Mouse (Mus musculus) CD8-positive naive resting alpha-beta T cell, adult 2 months (primary cell): ENCODE results near the gene Samd1.

ENCODE experiments used
- DNase-seq, 2 experiments: peaks; one replicate each; pipeline ENCODE4 v3.0.0; 2022; ENCODE audit warnings: low read depth in 2 of 2, low spot score in 2 of 2

Samd1 gene

DNA sequence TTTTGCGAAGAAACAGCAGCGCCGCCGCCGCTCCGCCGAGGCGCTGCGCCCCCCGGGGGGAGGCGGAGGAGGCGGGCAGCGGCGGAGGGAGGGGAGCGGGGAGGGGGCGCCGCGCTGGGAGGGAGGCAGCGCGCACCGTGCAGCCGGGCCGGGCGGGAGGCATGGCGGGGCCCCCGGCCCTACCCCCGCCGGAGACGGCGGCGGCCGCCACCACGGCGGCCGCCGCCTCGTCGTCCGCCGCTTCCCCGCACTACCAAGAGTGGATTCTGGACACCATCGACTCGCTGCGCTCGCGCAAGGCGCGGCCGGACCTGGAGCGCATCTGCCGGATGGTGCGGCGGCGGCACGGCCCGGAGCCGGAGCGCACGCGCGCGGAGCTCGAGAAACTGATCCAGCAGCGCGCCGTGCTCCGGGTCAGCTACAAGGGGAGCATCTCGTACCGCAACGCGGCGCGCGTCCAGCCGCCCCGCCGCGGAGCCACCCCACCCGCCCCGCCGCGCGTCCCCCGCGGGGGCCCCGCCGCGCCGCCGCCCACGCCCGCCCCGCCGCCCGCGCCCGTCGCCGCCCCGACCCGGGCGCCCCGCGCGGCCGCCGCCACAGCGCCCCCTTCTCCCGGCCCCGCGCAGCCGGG lies at the start of gene Samd1:
Gene Samd1 (plus strand): TSS at position 162 of the 631 bp plus-strand sequence.
- peak in 1 of 2 experiments; percentile 30 for DNase-seq

DNA sequence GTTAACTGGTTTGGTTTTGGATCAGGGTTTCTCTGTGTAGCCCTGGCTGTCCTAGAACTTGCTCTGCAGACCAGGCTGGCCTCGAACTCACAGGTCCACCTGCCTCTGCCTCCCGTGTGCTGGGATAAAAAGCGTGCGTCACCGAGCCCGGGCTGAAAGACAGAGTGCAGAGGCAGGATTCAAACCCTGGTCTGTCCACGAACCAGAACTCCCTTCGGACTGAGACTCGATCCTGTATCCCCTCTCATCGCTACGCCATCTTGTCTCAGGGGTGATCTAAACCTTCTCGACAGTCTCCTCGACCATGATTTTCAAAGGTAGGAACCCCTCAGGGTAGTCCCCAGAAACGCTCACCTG lies 42.7 kb upstream of the Samd1 start:
- no peak for DNase-seq

DNA sequence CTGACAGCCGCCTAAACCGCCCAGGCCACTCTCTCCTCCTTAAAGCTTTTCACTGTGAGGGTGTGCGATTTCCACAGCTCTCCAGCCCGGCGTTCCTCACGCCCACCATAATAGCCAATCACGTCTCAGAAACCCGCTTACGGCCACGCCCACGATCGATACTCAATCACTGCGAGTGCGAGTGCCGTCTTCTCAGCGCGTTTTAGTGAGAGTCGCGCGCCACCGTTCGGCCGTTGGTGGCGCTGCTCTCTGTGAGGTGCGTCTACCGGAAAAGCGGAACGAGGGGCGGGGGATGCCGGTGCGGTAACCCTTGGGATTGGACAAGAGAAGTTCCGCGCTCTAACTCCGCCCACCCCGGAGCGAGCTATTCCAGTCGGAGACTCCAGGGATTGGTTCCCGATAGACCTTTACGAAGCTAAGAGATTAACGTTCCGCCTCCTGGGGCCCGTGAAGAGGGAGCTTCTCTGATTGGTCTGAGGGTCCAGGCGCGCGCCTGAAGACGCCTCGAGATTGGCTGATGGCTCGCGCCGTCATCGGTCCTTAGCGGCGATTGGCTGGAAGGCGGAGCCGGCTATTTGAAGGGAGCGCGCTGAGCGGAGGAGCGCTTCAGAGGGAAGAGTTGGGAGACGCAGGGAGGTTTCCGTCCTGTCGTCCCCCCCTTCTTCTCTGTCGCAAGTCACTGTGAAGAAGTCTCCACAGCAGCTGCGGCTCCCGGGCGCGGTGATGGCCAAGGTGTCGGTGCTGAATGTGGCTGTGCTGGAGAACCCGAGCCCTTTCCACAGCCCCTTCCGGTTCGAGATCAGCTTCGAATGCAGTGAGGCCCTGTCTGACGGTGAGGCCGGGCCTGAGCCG lies 42.1 kb upstream of the Samd1 start, which contains the start of the genes Gm10644 and Asf1b:
Gene Gm10644 (minus strand): TSS at position 100 of the 852 bp plus-strand sequence.
Gene Asf1b (plus strand): TSS at position 402 of the 852 bp plus-strand sequence.
- peak; percentile 94 for DNase-seq

DNA sequence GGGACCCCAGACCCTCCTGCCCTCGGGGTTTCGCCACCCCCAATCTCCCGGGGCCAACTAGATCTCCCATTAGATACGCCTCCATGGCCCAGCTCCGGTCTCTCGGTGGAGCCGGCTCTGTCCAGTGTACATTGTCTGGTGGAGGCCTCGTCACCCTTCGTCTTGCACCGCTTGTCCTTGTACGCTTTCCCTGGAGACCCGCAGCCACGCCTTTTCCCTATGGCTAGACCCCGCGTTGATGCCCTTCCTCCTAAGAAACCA lies 41.6 kb upstream of the Samd1 start:
- no peak for DNase-seq

DNA sequence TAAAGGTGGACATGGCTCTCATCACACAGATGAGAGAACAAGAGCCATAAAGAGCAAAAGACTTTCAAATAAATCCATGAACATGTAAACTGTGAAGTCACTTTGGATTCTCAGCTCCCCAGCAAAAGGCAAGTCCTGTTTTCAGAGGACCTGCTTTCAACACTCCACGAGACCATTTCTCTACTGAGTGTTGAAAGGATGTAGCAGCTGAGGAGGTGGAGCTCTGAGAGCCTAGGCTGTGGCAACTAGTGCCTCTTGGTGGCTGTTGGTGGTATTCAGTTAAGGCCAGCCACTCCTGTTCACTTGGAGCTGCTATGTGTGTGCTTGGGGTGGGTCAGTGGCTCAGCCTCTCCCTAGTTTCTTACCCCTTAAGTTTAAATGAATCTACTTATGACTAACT lies 40.7 kb upstream of the Samd1 start:
- DNase-seq = peak in 1 of 2 experiments; percentile 40

DNA sequence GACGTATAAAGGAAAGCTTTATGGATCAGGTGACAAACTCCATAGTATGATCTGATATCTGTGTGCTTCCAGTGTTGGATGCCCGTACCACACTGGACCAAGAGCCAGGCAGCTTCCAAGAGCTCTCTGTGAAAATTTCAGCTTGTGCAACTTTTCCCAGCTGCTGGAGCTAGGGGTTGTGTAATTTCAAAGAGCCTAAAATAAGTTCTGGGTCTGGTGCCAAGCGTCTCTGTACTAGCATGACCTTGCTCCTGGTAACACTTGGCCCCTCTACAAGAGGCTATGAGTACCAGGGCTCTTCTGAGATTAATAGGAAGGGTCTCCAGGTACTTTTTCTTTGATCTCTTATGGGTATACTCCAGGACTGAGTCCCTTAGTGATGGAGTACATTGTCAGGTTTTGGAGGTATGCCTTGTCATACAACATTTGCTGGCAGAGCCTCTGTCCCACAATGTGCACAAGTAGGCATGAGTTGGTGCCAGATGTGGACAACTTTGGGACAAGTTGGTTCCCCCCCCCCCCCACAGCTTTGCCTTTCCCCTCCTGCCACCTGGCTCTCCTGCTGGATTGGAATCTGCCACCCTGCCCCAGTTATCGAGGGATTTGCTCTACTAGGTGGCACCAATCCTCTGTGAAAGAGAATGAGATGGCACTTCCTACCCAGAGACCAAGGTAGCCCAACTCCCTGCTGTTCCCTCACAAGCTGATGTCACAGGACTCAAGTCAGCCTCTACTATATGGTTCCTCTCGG lies 33.3 kb upstream of the Samd1 start:
- DNase-seq = no peak

DNA sequence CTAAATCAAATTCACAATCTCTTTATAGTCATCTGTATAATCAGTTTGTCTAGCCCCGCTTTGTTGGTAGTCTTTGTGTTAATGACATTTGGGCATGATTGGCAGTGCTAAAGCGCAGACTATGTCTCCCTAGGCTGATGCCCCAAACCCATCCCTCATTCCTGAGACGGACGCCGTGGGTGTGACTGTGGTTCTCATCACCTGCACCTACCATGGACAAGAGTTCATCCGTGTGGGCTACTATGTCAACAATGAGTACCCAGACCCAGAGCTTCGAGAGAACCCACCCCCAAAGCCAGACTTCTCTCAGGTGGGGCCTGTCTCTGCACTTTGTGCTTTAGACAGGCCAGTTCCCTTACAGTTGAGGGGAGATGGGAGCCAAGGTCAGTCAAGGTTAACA lies 29.8 kb upstream of the Samd1 start:
- no peak for DNase-seq

DNA sequence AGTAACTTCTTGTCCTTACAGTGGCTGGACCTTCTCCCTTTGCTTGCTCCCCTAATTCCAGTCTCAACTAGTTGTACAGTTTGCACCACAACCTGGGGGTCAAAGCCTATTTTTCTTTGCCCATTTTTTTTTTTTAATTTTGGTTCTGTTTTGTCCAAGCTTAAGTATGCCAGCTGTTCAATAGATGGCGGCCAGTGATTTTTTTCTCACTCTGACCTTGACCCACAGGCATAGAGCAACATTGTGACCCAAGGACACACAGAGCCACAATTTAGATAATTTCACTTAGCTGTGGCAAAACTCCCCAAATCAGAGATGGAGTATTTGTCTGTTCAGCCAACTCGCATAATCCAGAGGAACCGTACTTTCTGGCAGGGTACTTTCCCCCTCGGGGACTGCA lies 26.4 kb upstream of the Samd1 start:
- DNase-seq = no peak

DNA sequence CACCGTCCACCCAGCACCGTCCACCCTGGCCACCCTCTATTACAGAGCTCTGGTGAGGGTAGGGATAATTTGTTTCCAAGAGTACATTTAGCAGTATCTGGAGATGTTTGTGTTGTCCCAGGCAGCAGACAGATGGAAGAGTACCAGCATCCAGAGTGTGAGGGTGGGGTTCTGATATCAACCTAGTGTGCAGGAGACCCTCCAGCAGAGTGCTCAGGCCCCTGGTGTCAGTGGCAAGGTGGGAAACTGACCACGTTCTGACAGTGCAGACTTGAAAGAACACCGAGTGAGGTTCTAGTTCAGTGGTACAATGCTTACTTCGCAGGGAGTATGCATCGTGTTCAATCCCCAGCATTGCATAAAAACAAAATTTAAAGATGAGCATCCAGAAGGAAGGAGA lies 25.8 kb upstream of the Samd1 start:
- no peak for DNase-seq

DNA sequence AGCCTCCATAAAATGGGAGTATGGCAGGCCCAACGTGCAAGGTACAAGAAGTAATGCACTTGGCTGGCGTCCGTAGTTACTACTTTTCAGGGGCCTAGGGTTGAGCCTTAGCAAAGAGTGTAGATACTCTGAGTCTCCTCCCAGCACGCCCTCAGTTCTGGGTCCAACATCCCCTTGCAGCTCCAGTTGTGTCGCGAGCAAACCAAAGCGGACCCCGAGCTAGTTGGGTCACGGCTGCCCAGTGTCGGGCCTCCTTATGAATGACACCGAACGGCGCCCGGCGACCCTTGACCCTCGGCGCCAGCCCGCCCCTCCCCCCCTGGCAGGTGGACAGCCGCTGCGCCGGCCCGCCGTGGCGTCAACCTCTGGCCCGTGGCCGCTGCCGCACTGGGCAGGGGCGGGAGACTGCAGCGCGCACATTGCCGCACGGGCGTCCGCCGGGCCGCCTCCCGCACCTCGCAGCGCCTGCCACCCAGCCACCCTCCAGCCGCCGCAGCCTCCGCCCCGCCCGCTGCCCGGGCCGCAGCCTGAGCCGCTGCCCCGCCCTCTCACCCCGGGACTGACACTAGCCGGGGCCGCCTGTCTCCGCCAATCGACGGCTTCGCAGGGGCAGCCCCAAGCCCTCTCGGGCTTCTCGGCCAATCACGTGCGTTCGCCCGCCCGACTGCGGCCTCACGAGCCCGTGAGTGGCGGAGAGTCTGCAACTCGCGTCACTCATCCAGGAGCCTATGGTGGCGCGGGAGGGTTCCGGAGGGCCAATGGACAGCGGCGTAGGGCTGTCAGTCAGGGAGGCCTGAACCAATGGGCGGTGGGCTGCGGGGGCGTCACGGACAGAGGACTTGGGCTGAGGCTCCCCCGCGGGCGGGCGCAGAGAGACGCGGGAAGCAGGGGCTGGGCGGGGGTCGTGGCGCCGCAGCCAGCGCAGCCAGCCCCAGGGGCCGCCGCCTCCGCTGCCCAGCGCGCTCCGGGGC lies 25.0 kb upstream of the Samd1 start, which contains the start of gene Prkaca:
Gene Prkaca (plus strand): TSS at position 844 of the 971 bp plus-strand sequence.
- peak; percentile 95 for DNase-seq

DNA sequence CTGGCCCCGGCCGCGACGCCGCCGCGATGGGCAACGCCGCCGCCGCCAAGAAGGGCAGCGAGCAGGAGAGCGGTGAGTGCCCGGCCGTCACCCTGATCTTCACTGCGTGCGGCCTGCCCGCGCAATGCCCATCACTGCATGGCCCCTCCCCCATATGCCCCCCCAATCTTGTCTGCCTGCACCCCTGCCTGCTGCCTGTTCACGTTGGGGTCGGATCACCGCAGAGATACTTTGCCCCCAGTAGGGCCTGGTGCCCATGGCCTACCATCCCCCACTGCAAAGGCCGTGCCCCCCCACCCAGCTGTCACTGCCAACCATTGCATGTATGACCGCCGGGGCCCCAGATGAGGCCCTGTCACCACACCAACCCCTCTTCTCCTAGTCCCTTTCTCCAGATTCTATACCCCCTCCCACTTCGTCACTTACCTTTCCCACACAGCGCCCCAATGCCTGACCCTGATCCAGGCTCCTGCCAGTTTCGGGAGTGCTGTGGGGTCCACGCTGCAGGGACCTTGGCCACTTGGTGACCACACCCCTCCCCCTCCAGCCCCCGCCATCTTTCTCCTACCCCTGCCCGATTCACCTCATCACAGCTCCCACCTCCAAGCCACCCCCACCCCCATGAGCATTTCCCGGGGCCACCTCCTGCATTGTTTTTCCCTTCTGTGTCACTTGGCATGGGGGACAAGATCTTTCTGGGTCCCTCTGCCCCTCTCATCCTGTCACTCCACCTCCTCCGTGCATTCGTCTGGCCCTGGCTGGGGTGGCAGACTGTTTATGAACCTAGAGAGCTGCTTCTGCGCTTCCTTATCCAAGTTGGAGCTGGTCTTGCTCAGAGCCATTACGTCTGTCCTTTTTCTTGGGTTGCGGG lies 24.1 kb upstream of the Samd1 start:
- DNase-seq = no peak

DNA sequence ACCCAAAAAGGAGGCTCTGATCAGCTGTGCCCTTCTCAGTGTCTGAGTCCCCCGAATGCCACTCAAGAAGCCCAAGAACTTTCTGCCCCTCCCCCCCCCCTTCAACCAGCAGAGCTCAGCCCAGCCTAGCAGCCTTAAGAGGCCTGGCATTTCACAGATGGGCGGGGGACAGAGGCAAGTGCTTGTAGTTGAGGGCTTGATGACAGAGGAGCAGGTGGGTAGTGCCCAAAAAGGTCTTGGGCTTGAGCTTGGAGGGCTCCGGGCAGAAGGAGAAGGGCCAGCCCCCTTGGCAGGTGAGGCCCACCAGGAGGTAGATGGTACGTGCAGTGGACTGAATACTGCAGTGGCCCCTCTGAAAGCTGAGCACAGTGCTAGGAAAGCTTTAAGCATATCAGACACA lies 23.0 kb upstream of the Samd1 start:
- DNase-seq = no peak

DNA sequence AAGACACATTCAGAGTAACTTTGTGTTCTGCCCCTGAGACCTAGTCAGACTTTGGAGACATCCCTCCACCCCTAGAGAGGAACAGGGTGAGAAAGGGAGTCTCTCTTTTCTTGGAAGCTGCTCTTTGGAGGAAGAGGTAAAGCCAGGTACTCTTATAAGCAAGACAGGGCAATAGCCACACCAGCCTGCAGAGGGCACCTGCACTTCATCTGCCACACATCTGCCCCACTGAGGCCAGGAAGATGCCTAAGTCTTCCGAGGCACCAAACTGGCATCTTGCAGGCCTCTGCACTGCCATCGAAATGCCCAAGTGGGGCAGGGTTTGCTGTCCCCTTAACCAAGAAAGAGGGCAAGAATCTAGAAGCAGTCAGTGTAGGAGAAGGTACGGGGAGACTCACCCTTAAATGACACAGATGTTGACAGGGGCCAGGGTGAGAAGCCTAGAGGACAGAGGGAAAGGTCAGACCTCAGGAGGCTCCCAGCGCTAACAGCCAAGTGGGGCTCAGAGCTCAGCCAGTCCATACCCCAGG lies 21.3 kb upstream of the Samd1 start:
- peak; percentile 28 to 62 for DNase-seq

DNA sequence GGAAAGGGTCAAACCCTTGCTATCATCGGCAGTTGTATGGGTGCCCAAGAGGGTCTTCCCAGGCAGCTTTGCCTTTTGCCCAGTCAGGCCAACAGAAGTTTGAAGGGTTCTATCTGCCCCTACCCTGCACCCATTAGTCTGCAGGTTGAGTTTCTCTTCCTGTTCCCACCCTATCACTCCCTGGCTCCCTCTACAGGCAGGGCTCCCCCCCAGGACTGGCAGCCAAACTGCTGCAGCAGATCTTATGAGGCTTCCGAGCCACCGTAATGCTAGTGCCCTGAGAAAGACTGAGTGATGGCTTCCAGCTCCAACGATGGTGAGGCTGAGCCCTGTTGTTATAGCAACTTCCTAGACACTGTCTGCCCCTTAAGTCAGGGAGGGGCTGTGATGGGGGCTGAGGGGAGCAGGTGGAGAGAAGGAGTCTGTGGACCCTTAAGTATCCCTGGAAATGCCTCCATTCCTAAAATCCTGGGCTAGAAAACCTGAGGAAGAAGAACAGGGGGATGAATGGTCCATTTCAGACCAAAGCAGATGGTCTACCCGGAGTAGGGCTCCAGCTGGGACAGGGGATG lies 20.6 kb upstream of the Samd1 start:
- no peak for DNase-seq

DNA sequence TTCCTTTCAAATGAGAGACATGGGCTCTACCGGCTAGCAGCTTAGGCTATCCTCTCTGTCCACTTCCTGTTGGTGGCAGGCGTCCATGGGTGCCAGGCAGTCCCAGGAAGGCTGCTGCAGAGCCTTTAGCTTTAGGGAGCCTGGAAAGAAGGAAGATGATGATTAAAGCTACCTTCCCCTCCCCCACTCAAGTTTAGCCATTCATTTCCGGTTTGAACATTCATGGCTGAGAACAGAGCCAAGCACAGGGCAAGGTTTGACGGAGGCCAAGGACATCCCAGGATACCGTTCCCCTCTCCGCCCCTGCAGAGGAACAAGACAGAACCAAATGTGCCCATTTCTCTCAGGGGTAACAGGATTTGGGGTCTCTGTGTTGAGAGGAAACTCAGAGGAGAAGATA lies 19.8 kb upstream of the Samd1 start:
- no peak for DNase-seq

DNA sequence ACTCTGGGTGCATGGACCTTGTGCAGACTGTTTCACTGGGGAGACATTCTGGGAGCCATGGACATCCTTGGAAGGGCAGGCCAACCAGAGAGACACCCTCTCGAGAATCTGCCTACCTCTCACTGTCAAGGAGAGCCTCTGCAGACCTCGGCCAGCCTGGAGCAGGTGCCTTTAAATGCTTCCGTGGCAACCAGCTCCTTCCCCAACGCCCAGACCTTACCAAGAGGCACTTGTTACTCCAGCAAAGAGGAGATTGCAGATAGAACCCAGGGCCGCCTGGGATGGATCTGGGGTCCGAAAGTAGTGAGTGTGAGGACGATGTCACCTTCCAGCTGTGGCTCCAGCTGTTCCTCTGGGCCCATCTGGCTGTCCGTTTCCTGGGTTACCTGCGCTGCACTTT lies 19.3 kb upstream of the Samd1 start:
- no peak for DNase-seq

DNA sequence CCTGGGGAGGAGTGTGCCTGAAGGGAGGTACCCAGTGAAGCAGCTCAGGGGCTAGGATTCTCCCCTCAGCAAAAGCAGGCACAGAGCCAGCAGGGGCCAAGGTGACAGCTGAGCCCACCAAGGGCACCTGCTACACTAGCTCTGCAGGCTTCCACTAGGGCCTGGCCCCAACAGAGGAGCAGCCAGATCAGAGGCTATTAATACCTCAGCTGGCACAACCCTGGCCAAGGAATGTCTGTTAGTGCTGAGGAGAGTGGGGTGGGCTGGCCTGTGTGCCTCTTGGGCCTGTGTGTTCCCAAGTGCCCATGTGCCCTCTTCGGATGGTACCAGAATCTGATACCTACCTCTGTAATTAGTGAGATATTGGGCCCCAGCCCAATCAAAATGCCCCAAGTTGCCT lies 17.2 kb upstream of the Samd1 start:
- no peak for DNase-seq

DNA sequence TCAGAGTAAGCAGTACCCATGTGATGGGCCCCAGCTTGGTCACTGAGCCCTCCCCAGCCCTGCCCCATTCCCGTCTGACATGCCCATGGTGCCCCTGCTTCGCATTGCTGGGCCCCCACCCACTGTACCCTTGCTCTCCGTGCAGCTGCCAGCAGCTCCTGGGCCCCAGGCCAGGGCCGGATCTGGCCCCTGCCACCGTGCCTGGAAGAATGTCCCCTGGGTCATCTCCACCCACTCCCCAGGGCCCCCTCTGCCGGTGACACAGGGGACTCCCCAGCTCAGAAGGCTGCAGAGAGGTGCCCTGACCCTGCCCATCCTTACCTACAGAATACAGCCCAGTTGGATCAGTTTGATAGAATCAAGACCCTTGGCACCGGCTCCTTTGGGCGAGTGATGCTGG lies 16.6 kb upstream of the Samd1 start:
- no peak for DNase-seq

DNA sequence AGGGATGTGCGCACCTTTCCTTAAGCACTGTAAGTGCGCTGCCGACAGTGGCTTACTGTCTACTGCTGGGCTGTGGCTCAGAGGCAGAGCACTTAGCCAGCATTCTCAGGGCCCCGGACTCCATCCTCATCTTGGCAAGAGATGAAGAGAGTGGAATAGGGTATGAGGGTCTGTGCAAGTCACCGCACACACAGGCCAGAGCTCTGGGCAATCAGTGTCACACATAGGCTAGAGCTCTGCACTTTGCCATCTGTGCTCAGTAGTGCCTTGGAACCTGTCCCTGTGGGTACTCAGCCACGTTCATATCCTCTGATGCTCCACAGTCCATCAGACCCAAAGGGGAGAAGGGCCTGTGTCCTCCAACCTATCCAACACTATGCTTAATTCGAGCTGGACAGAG lies 15.9 kb upstream of the Samd1 start:
- DNase-seq = no peak
